Mouse (Mus musculus) kidney, postnatal 0 days (tissue): ENCODE results near the gene Lsr. TPM values are rescaled to one million over a fixed set of nuclear protein-coding genes. Genes with fewer than 3 reads are reported as not detected.
"Not testable (repeated sequence)": the region's sequence is repeated elsewhere in the genome, so short reads cannot be mapped to it uniquely, and the experiment has no call there.

Experiments used
- ATAC-seq: fragments of 200-750 bp; cut with Nextera tagmentation; replicated peaks from 2 replicates; pipeline ENCODE4 v1.8.0; 2017; ENCODE audit warnings: low read depth, moderate number of reproducible peaks, moderate TSS enrichment, moderate library complexity; ENCODE audit not compliant: low FRiP score
- DNase-seq: peaks from one replicate; pipeline ENCODE4 v3.0.0-alpha.2; 2016; ENCODE audit warnings: low spot score
- H3K27ac ChIP-seq: fragments of 300-500 bp; sonication (generic); 2 replicates; pipeline ENCODE4 v1.5.1; 2014; ENCODE audit warnings: mild to moderate bottlenecking
- H3K27me3 ChIP-seq: fragments of 300-500 bp; sonication (generic); 2 replicates; pipeline ENCODE4 v1.6.1; 2014; ENCODE audit warnings: low read length, mixed read lengths; ENCODE audit not compliant: insufficient read depth
- H3K36me3 ChIP-seq: fragments of 300-500 bp; sonication (generic); 2 replicates; pipeline ENCODE4 v1.6.1; 2014; ENCODE audit warnings: low read length, mixed read lengths; ENCODE audit not compliant: insufficient read depth
- H3K4me1 ChIP-seq: fragments of 300-500 bp; sonication (generic); replicated peaks from 2 replicates; pipeline ENCODE4 v1.6.1; 2014; ENCODE audit warnings: antibody characterized with exemption, low read length, mixed read lengths; ENCODE audit not compliant: insufficient read depth
- H3K4me2 ChIP-seq: fragments of 300-500 bp; sonication (generic); 2 replicates; pipeline ENCODE4 v1.6.1; 2014; ENCODE audit warnings: mild to moderate bottlenecking, low read length, moderate library complexity, mixed read lengths
- H3K4me3 ChIP-seq: fragments of 300-500 bp; sonication (generic); replicated peaks from 2 replicates; pipeline ENCODE4 v1.5.1; 2014; ENCODE audit warnings: low read depth, low read length
- H3K9ac ChIP-seq: fragments of 300-500 bp; sonication (generic); 2 replicates; pipeline ENCODE4 v1.6.1; 2014; ENCODE audit warnings: low read depth, low read length
- H3K9me3 ChIP-seq: fragments of 300-500 bp; sonication (generic); replicated peaks from 2 replicates; pipeline ENCODE4 v1.6.1; 2016; ENCODE audit warnings: low read length, inconsistent platforms, mixed read lengths
- CTCF ChIP-seq: IDR thresholded peaks from 2 replicates; pipeline ENCODE4 v1.5.1; 2016; ENCODE audit warnings: antibody characterized with exemption, low read depth, mild to moderate bottlenecking, moderate library complexity
- WGBS: fragments of 180-500 bp; shearing (Covaris S2); extraction: QIAGEN DNeasy Blood & Tissue Kit; methylation state at CpG from one replicate; pipeline ENCODE4 v1.1.7; 2014; 5-methylcytosine and 5-hydroxymethylcytosine counted together
- polyA plus RNA-seq: library from polyadenylated mRNA; unstranded; fragments of >200 nt; fragmentation: Nextera tagmentation; extraction: Ambion mirVana; gene quantifications from 2 replicates; pipeline ENCODE4 v1.2.1, GENCODE M21; 2015

Gene Lsr
- polyA plus RNA-seq, 1 experiment from 2014 or later, result 58.4 TPM

DNA sequence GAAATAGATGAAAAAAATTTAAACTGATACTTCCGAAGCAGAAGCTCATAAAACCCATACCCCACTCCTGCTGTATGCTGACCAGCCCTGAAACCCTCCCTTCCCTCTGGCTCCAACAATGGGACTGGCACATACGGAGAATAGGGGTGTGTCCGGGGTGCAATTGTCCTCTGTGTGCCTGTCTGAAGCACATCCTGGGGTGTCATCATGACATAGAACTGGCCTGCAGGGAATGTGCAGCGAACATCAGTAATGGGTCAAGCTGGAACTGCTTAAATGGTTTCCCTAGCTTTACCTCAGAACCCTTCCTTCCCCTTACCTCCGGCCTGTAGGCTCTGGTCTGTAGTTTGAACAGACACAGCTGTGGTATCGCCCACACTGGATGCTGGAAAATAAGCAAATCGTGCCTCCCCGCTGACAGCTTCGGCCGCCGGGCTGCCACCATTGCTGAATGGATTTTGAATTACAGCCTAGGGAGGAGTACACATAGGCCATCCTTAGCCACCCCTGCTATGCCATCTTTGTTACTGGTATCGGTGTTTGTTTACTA is 18.2 kb downstream of the Lsr start:
- no peak overlapping the region for H3K27ac ChIP-seq
- TF ChIP-seq CTCF, result no peak
- ATAC-seq (no peak), DNase-seq (no peak)
- H3K27me3 ChIP-seq, result no peaks in the 10 kb centered on the region
- peaks cover 14% of the 10 kb centered on the region; the same call in 1 of the 2 replicates for H3K4me1 ChIP-seq
- WGBS, result 78% methylated on average over 12 of the region's 12 CpGs
- peaks cover 34% of the 10 kb centered on the region for H3K36me3 ChIP-seq
- H3K9ac ChIP-seq, result peak overlapping the region; percentile 99; the same call in 1 of the 2 replicates
- H3K4me3 ChIP-seq, result peak overlapping the region; percentile 94; the same call in 1 of the 2 replicates
- H3K9me3 ChIP-seq, result no peaks in the 10 kb centered on the region
- peak overlapping the region; percentile 74 for H3K4me2 ChIP-seq

DNA sequence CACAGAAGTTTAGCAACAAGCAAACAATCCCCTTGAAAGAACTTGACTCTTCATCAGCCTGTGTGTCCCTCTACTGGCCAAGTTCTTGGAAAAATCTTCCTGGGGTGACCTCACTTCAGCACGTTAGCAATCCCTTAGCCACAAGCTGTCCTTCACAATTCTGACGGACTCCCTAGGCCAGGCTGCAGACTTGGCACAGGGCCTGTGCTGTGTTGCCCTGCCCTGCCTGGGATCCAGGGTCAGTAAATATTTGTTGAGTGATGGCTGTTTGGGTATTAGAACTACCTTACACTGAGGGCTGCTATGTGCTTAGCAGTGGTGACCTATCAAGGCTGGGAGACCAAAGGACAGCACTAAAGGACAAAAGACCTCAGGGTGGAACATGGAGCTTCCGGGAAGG is 19.2 kb downstream of the Lsr start:
- ATAC-seq, result no peak
- H3K4me2 ChIP-seq, result no peak overlapping the region
- 0 out of 2 replicates have a peak, but pooled peaks have one; percentile 5 for TF ChIP-seq CTCF
- no peaks in the 10 kb centered on the region for H3K27me3 ChIP-seq
- H3K4me3 ChIP-seq, result no peak overlapping the region
- H3K9ac ChIP-seq, result no peak overlapping the region
- peaks cover 14% of the 10 kb centered on the region; the same call in 1 of the 2 replicates for H3K4me1 ChIP-seq
- no peaks in the 10 kb centered on the region for H3K9me3 ChIP-seq
- H3K27ac ChIP-seq, result no peak overlapping the region
- peaks cover 41% of the 10 kb centered on the region for H3K36me3 ChIP-seq
- WGBS, result 76% methylated on average over 3 of the region's 3 CpGs
- no peak for DNase-seq

- no peak for ATAC-seq
- no peak overlapping the region for H3K9ac ChIP-seq
- peaks cover 41% of the 10 kb centered on the region for H3K36me3 ChIP-seq
- TF ChIP-seq CTCF, result no peak
- H3K4me3 ChIP-seq, result no peak overlapping the region
- peaks cover 14% of the 10 kb centered on the region; the same call in 1 of the 2 replicates for H3K4me1 ChIP-seq
- H3K9me3 ChIP-seq, result no peaks in the 10 kb centered on the region
- no peak for DNase-seq
- 77% methylated on average over 6 of the region's 6 CpGs for WGBS
- no peak overlapping the region for H3K27ac ChIP-seq
- no peaks in the 10 kb centered on the region for H3K27me3 ChIP-seq
- no peak overlapping the region for H3K4me2 ChIP-seq
Observed at GRCm38 (mm10) chr7:30953459-30953858, 19.8 kb downstream of the Lsr start.

GRCm38 (mm10) chr7:30952441-30953265 is 20.6 kb downstream of the Lsr start:
- no peak overlapping the region for H3K4me2 ChIP-seq
- no peak for DNase-seq
- no peaks in the 10 kb centered on the region for H3K27me3 ChIP-seq
- peaks cover 8% of the 10 kb centered on the region; the same call in 1 of the 2 replicates for H3K4me1 ChIP-seq
- ATAC-seq, result no peak
- no peak overlapping the region for H3K9ac ChIP-seq
- no peak for TF ChIP-seq CTCF
- H3K4me3 ChIP-seq, result no peak overlapping the region
- 92% methylated on average over 16 of the region's 16 CpGs for WGBS
- no peak overlapping the region for H3K27ac ChIP-seq
- H3K9me3 ChIP-seq, result no peaks in the 10 kb centered on the region
- peaks cover 41% of the 10 kb centered on the region for H3K36me3 ChIP-seq

- 85% methylated on average over 3 of the region's 3 CpGs for WGBS
- peaks cover 45% of the 10 kb centered on the region for H3K36me3 ChIP-seq
- H3K27ac ChIP-seq, DNase-seq, ATAC-seq, H3K4me1 ChIP-seq, H3K4me3 ChIP-seq, H3K9ac ChIP-seq, H3K4me2 ChIP-seq, H3K9me3 ChIP-seq, H3K27me3 ChIP-seq: not testable (repeated sequence)
Observed at GRCm38 (mm10) chr7:30949902-30950301, 23.4 kb downstream of the Lsr start.

DNA sequence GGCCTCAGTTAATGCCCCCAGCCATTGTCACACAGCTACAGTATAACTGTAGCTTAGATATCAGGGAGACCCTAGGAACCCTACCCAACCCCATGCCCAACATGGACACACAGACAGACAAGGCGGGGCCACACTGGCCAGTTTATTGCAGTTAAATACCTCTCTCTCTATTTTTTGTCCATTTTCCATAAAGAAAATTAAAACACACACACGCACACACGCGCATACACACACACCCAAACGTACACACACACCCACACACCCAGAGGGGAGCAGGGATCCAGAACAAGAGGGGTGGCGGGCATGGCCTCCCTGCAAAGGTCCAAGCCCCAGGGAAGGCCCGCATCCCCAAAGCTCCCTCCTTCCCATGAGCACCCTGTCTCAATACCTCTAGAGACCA is 27.4 kb downstream of the Lsr start:
- Histone ChIP-seq H3K9me3 (no peaks in the 10 kb centered on the region), H3K9ac (no peak overlapping the region), H3K27me3 (no peaks in the 10 kb centered on the region), H3K4me1 (no peaks in the 10 kb centered on the region), H3K4me2 (no peak overlapping the region), H3K27ac (no peak overlapping the region), H3K36me3 (peaks cover 16% of the 10 kb centered on the region; the same call in 1 of the 2 replicates), H3K4me3 (no peak overlapping the region)
- 92% methylated on average over 7 of the region's 7 CpGs for WGBS
- no peak for DNase-seq
- TF ChIP-seq CTCF, result no peak
- no peak for ATAC-seq

DNA sequence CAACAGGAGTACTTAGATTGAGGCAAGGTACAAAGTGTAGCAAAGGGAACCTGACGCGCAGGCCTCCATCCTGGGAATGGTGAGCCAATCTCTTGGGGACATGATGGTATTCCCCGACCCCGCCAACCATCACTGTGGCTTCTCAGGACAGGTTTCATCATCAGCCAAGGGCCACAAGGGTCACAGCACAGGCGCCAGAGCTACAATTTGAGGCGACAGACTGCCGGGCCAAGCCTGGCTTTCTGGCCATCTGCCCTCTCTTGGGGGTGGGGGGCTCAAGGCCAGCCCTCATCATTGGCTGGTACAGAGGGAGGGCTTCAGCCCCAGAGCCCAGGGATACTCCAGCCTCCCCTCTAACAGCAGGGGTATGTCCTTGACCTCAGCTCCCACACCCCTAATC is 27.8 kb downstream of the Lsr start:
- H3K4me1 ChIP-seq, H3K9ac ChIP-seq, ATAC-seq, H3K4me3 ChIP-seq, H3K27me3 ChIP-seq, DNase-seq, H3K27ac ChIP-seq, H3K4me2 ChIP-seq, H3K9me3 ChIP-seq: not testable (repeated sequence)
- peaks cover 15% of the 10 kb centered on the region; the same call in 1 of the 2 replicates for H3K36me3 ChIP-seq
- 81% methylated on average over 7 of the region's 7 CpGs for WGBS

- H3K4me1 ChIP-seq, H3K9me3 ChIP-seq, ATAC-seq, DNase-seq, H3K27me3 ChIP-seq, H3K4me2 ChIP-seq, H3K27ac ChIP-seq, H3K36me3 ChIP-seq, H3K4me3 ChIP-seq, H3K9ac ChIP-seq: not testable (repeated sequence)
- WGBS, result 66% methylated on average over 2 of the region's 2 CpGs
Observed at GRCm38 (mm10) chr7:30944706-30945105, 28.6 kb downstream of the Lsr start.
